Mouse (Mus musculus): ENCODE results near the gene Ptpn13.

The Ptpn13 gene

GRCm38 (mm10) chr5:103596467-103597146 is 171.6 kb downstream of the Ptpn13 start:
- Histone ChIP-seq H3K36me3 (ENCODE audit: control insufficient read depth, insufficient read depth, low read length, poor library complexity, severe bottlenecking) (no peaks in the 10 kb centered on the region), H3K27me3 (ENCODE audit: control insufficient read depth, insufficient read depth, low read length, poor library complexity, severe bottlenecking) (no peaks in the 10 kb centered on the region)
- no peak for DNase-seq (ENCODE audit: low read depth, low spot score)

GRCm38 (mm10) chr5:103597604-103598003 is 172.6 kb downstream of the Ptpn13 start:
- no peak for DNase-seq (ENCODE audit: low read depth, low spot score)
- H3K27me3 ChIP-seq (ENCODE audit: control insufficient read depth, insufficient read depth, low read length, poor library complexity, severe bottlenecking) = no peaks in the 10 kb centered on the region
- no peaks in the 10 kb centered on the region for H3K36me3 ChIP-seq (ENCODE audit: control insufficient read depth, insufficient read depth, low read length, poor library complexity, severe bottlenecking)

DNA sequence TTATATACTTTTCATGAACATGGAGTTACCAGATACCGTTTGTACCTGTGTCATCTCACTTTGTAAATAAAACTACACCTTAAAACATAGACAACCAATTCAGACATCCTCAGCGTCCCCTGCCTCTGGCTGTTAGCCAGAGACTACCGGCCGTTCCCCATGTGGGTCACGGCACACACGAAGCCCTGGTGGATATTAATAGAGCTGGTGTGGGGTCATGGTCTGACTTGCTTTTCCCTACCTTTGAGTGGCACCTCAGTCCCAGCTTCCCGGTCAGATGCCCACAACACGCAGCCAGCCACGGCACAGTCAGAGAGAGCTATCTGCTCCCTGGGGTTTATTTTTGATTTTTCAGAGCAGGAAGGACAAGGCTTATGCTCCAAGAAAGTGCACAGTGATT is 173.3 kb downstream of the Ptpn13 start:
- no peaks in the 10 kb centered on the region for H3K36me3 ChIP-seq (ENCODE audit: control insufficient read depth, insufficient read depth, low read length, poor library complexity, severe bottlenecking)
- DNase-seq (ENCODE audit: low read depth, low spot score) = no peak
- H3K27me3 ChIP-seq (ENCODE audit: control insufficient read depth, insufficient read depth, low read length, poor library complexity, severe bottlenecking) = no peaks in the 10 kb centered on the region

GRCm38 (mm10) chr5:103598881-103599280 is 173.9 kb downstream of the Ptpn13 start:
- DNase-seq (ENCODE audit: low read depth, low spot score) = no peak
- H3K36me3 ChIP-seq (ENCODE audit: control insufficient read depth, insufficient read depth, low read length, poor library complexity, severe bottlenecking) = no peaks in the 10 kb centered on the region

GRCm38 (mm10) chr5:103603115-103603893 is 178.3 kb downstream of the Ptpn13 start:
- no peaks in the 10 kb centered on the region for H3K36me3 ChIP-seq (ENCODE audit: control insufficient read depth, insufficient read depth, low read length, poor library complexity, severe bottlenecking)
- no peaks in the 10 kb centered on the region for H3K27me3 ChIP-seq (ENCODE audit: control insufficient read depth, insufficient read depth, low read length, poor library complexity, severe bottlenecking)
- no peak for DNase-seq (ENCODE audit: low read depth, low spot score)

More at GRCm38 (mm10) chr5:103598881-103599280, 173.9 kb downstream of the Ptpn13 start:
- H3K27me3 ChIP-seq (ENCODE audit: control insufficient read depth, insufficient read depth, low read length, poor library complexity, severe bottlenecking) = no peaks in the 10 kb centered on the region

- Histone ChIP-seq H3K36me3 (ENCODE audit: control insufficient read depth, insufficient read depth, low read length, poor library complexity, severe bottlenecking) (no peaks in the 10 kb centered on the region), H3K27me3 (ENCODE audit: control insufficient read depth, insufficient read depth, low read length, poor library complexity, severe bottlenecking) (no peaks in the 10 kb centered on the region)
- DNase-seq (ENCODE audit: low read depth, low spot score) = no peak
Observed at GRCm38 (mm10) chr5:103605707-103606106, 180.7 kb downstream of the Ptpn13 start.

DNA sequence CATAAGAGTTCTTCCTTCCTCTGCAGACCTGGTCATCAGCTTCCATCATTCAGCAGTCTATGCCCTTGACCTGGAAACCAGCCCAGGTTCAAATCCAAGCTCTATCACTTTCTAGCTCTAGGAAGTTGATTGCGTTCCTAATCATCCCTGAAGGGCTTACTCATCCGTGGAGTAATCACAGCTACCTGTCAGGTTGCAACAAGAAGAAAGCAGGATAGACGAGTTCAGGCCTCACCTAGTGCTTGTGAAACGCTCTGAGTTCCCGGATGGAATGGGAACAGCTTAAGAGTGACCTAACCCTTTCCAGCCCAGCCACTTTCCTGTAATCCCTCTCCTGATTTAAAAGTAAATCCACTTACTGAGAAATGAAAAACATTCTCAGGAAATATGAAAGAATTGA is 185.2 kb downstream of the Ptpn13 start:
- Histone ChIP-seq H3K36me3 (ENCODE audit: control insufficient read depth, insufficient read depth, low read length, poor library complexity, severe bottlenecking) (no peaks in the 10 kb centered on the region), H3K27me3 (ENCODE audit: control insufficient read depth, insufficient read depth, low read length, poor library complexity, severe bottlenecking) (no peaks in the 10 kb centered on the region)
- no peak for DNase-seq (ENCODE audit: low read depth, low spot score)

DNA sequence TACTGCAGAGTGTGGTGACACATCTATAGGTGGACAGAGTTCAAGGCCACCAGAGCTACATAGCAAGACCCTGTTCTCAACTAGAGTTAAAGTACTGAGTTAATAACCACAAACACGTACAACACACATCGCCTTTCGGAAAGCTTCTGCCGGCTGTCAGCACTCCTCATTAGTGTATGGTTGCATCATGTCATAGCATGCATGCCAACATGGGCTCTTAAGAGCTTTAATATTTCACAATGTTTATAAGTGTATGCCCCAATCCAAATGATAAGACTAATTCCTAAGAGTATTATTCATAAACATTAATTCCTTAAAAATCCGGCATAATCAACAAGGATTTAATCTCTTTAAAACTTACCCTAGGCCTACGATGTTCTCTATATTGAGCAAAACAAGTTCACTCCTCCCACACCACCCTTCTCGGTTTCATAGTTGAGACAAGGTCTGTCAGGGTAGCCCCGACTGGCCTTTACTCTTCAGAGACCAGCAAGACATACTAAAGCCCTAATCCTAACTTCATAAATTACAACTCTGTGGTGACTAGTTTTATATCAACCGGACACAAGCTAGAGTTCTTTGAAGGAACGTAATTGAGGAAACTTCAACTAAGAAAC is 186.0 kb downstream of the Ptpn13 start:
- Histone ChIP-seq H3K36me3 (ENCODE audit: control insufficient read depth, insufficient read depth, low read length, poor library complexity, severe bottlenecking) (no peaks in the 10 kb centered on the region), H3K27me3 (ENCODE audit: control insufficient read depth, insufficient read depth, low read length, poor library complexity, severe bottlenecking) (no peaks in the 10 kb centered on the region)
- DNase-seq (ENCODE audit: low read depth, low spot score) = no peak

DNA sequence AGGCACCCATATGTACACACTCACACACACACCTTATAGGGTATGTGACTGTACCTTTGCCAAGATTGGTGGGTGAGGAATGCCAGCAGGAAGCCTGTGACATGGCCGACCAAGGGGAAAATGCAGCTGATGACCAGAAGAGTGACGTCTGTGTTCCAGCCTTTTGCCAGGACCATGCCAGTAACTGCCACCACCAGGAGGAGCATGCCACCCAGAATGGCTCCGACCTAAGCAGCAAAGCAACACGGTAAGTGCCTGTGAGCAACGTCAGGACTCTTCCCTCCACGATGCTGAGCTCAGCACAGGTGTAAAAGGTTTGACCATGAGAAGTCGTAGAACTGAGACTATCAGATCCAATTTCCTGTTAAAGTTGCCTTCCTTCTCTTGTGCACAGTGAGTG is 187.3 kb downstream of the Ptpn13 start:
- no peak for DNase-seq (ENCODE audit: low read depth, low spot score)
- Histone ChIP-seq H3K27me3 (ENCODE audit: control insufficient read depth, insufficient read depth, low read length, poor library complexity, severe bottlenecking) (no peaks in the 10 kb centered on the region; the same call in 1 of the 2 replicates), H3K36me3 (ENCODE audit: control insufficient read depth, insufficient read depth, low read length, poor library complexity, severe bottlenecking) (no peaks in the 10 kb centered on the region)

GRCm38 (mm10) chr5:103614356-103614755 is 189.4 kb downstream of the Ptpn13 start:
- Histone ChIP-seq H3K36me3 (ENCODE audit: control insufficient read depth, insufficient read depth, low read length, poor library complexity, severe bottlenecking) (no peaks in the 10 kb centered on the region), H3K27me3 (ENCODE audit: control insufficient read depth, insufficient read depth, low read length, poor library complexity, severe bottlenecking) (no peaks in the 10 kb centered on the region; the same call in 1 of the 2 replicates)
- no peak for DNase-seq (ENCODE audit: low read depth, low spot score)

GRCm38 (mm10) chr5:103617191-103617590 is 192.2 kb downstream of the Ptpn13 start:
- no peaks in the 10 kb centered on the region; the same call in 1 of the 2 replicates for H3K27me3 ChIP-seq (ENCODE audit: control insufficient read depth, insufficient read depth, low read length, poor library complexity, severe bottlenecking)
- no peaks in the 10 kb centered on the region for H3K36me3 ChIP-seq (ENCODE audit: control insufficient read depth, insufficient read depth, low read length, poor library complexity, severe bottlenecking)
- DNase-seq (ENCODE audit: low read depth, low spot score) = no peak

DNA sequence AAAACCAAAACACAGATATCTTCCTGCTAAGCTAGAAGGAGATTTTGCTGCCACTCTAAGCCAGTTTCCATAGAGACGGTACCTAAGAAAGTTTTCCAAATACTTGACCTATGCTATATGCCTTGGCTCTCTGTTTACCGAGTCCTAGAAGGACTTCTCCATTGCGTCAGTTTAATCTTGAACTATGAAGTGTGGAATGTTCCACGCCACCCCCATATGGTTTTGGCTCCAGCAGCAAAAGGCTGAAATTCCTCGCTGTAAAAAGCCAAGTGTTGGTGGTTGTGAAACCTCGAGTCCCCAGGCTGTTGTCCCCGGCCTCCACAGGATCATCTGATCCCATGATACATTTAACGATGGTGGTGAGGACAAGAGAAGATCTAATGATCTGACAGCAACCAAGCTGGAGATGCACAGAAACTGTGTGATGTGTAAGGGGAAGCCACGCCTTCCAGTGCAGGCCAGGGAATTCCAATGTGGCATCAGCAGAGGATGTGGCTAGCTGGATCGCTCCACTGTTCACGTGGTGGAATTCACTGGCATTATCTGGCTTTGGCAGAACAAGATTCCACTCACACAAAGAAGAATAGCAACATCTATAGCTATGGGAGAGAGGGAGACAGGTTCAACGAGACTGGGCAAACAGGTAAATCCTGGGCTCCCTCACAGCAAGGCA is 195.4 kb downstream of the Ptpn13 start:
- DNase-seq (ENCODE audit: low read depth, low spot score) = no peak
- Histone ChIP-seq H3K36me3 (ENCODE audit: control insufficient read depth, insufficient read depth, low read length, poor library complexity, severe bottlenecking) (no peaks in the 10 kb centered on the region), H3K27me3 (ENCODE audit: control insufficient read depth, insufficient read depth, low read length, poor library complexity, severe bottlenecking) (no peaks in the 10 kb centered on the region; the same call in 1 of the 2 replicates)

- Histone ChIP-seq H3K27me3 (ENCODE audit: control insufficient read depth, insufficient read depth, low read length, poor library complexity, severe bottlenecking) (no peaks in the 10 kb centered on the region), H3K36me3 (ENCODE audit: control insufficient read depth, insufficient read depth, low read length, poor library complexity, severe bottlenecking) (no peaks in the 10 kb centered on the region)
- DNase-seq (ENCODE audit: low read depth, low spot score) = no peak
Observed at GRCm38 (mm10) chr5:103622321-103622720, 197.3 kb downstream of the Ptpn13 start.

- no peaks in the 10 kb centered on the region for H3K36me3 ChIP-seq (ENCODE audit: control insufficient read depth, insufficient read depth, low read length, poor library complexity, severe bottlenecking)
- no peak for DNase-seq (ENCODE audit: low read depth, low spot score)
- no peaks in the 10 kb centered on the region for H3K27me3 ChIP-seq (ENCODE audit: control insufficient read depth, insufficient read depth, low read length, poor library complexity, severe bottlenecking)
Observed at GRCm38 (mm10) chr5:103624831-103625230, 199.8 kb downstream of the Ptpn13 start.

- no peak for DNase-seq (ENCODE audit: low read depth, low spot score)
- H3K27me3 ChIP-seq (ENCODE audit: control insufficient read depth, insufficient read depth, low read length, poor library complexity, severe bottlenecking) = no peaks in the 10 kb centered on the region
- no peaks in the 10 kb centered on the region for H3K36me3 ChIP-seq (ENCODE audit: control insufficient read depth, insufficient read depth, low read length, poor library complexity, severe bottlenecking)
Observed at GRCm38 (mm10) chr5:103628499-103628898, 203.5 kb downstream of the Ptpn13 start.

All from splenic B cell, adult 2 months (primary cell).